Mouse (Mus musculus) stomach, postnatal 0 days (tissue): ENCODE data around the gene Smim14. TPM values are rescaled to one million over a fixed set of nuclear protein-coding genes. Genes with fewer than 3 reads are reported as not detected.
"Not testable (repeated sequence)": the region's sequence is repeated elsewhere in the genome, so short reads cannot be mapped to it uniquely, and the experiment has no call there.

Experiments
- ATAC-seq: fragments of 200-750 bp; cut with Nextera tagmentation; 2 replicates; pipeline ENCODE4 v1.8.0; 2017; ENCODE audit not compliant: low FRiP score, low TSS enrichment
- DNase-seq: peaks from one replicate; pipeline ENCODE4 v3.0.0-alpha.2; 2016; ENCODE audit warnings: low spot score
- H3K27ac ChIP-seq: fragments of 300-500 bp; sonication (generic); replicated peaks from 2 replicates; pipeline ENCODE4 v1.5.1; 2014; ENCODE audit warnings: mild to moderate bottlenecking, control low read depth
- H3K27me3 ChIP-seq: fragments of 300-500 bp; sonication (generic); 2 replicates; pipeline ENCODE4 v1.6.1; 2014; ENCODE audit warnings: low read length; ENCODE audit not compliant: control insufficient read depth, insufficient read depth
- H3K36me3 ChIP-seq: fragments of 300-500 bp; sonication (generic); 2 replicates; pipeline ENCODE4 v1.6.1; 2014; ENCODE audit warnings: low read length, mixed read lengths; ENCODE audit not compliant: control insufficient read depth, insufficient read depth
- H3K4me1 ChIP-seq: fragments of 300-500 bp; sonication (generic); replicated peaks from 2 replicates; pipeline ENCODE4 v1.6.1; 2014; ENCODE audit warnings: antibody characterized with exemption; ENCODE audit not compliant: control insufficient read depth, insufficient read depth
- H3K4me2 ChIP-seq: fragments of 300-500 bp; sonication (generic); replicated peaks from 2 replicates; pipeline ENCODE4 v1.6.1; 2014; ENCODE audit warnings: low read depth, mild to moderate bottlenecking, control low read depth, moderate library complexity
- H3K4me3 ChIP-seq: fragments of 300-500 bp; sonication (generic); 2 replicates; pipeline ENCODE4 v1.5.1; 2014; ENCODE audit warnings: low read depth, low read length, control low read depth
- H3K9ac ChIP-seq: fragments of 300-500 bp; sonication (generic); 2 replicates; pipeline ENCODE4 v1.6.1; 2014; ENCODE audit warnings: mild to moderate bottlenecking, low read length, control low read depth, mixed read lengths
- H3K9me3 ChIP-seq: fragments of 300-500 bp; sonication (generic); 2 replicates; pipeline ENCODE4 v1.6.1; 2016; ENCODE audit warnings: low read length; ENCODE audit not compliant: control insufficient read depth
- CTCF ChIP-seq: IDR thresholded peaks from 2 replicates; pipeline ENCODE4 v1.5.1; 2016; ENCODE audit warnings: antibody characterized with exemption, low read depth, mild to moderate bottlenecking, moderate library complexity
- EP300 ChIP-seq: optimal IDR thresholded peaks from 2 replicates; pipeline ENCODE3; 2016; ENCODE audit warnings: antibody characterized with exemption
- WGBS: fragments of 180-500 bp; shearing (Covaris S2); extraction: QIAGEN DNeasy Blood & Tissue Kit; methylation state at CpG from one replicate; pipeline ENCODE4 v1.1.7; 2014; 5-methylcytosine and 5-hydroxymethylcytosine counted together
- polyA plus RNA-seq: library from polyadenylated mRNA; unstranded; fragments of >200 nt; fragmentation: Nextera tagmentation; extraction: Ambion mirVana; gene quantifications from 2 replicates; pipeline ENCODE4 v1.2.1, GENCODE M21; 2015

The Smim14 gene
- polyA plus RNA-seq, 1 experiment from 2014 or later, result 360 TPM

- Histone ChIP-seq H3K27ac (peak overlapping the region; percentile 85), H3K36me3 (no peaks in the 10 kb centered on the region), H3K9me3 (no peaks in the 10 kb centered on the region), H3K4me3 (no peak overlapping the region), H3K4me1 (no peaks in the 10 kb centered on the region), H3K27me3 (no peaks in the 10 kb centered on the region), H3K9ac (no peak overlapping the region), H3K4me2 (no peak overlapping the region)
- DNase-seq (no peak), ATAC-seq (no peak)
- TF ChIP-seq EP300, result no peak
- no peak for TF ChIP-seq CTCF
- WGBS, result 42% methylated on average over 4 of the region's 4 CpGs
These were observed 56.5 kb downstream of the Smim14 start for GRCm38 (mm10) chr5:65480511-65480910.

- no peak overlapping the region for H3K4me2 ChIP-seq
- H3K4me3 ChIP-seq, result no peak overlapping the region
- TF ChIP-seq EP300, result peak; percentile 48
- no peak for TF ChIP-seq CTCF
- ATAC-seq, result peak; percentile 83
- no peaks in the 10 kb centered on the region for H3K36me3 ChIP-seq
- no peaks in the 10 kb centered on the region for H3K27me3 ChIP-seq
- peak overlapping the region; percentile 85 for H3K27ac ChIP-seq
- H3K9me3 ChIP-seq, result no peaks in the 10 kb centered on the region
- no peaks in the 10 kb centered on the region for H3K4me1 ChIP-seq
- no peak overlapping the region for H3K9ac ChIP-seq
- 67% methylated on average over 9 of the region's 9 CpGs for WGBS
- peak; percentile 54 for DNase-seq
These were observed 57.1 kb downstream of the Smim14 start for GRCm38 (mm10) chr5:65479681-65480445.

GRCm38 (mm10) chr5:65478224-65478623 is 58.8 kb downstream of the Smim14 start:
- DNase-seq, result no peak
- no peaks in the 10 kb centered on the region for H3K27me3 ChIP-seq
- TF ChIP-seq CTCF (peak; percentile 65), EP300 (no peak)
- no peak overlapping the region for H3K9ac ChIP-seq
- H3K4me2 ChIP-seq, result no peak overlapping the region
- no peaks in the 10 kb centered on the region for H3K9me3 ChIP-seq
- peak overlapping the region; percentile 5; the same call in 1 of the 2 replicates for H3K27ac ChIP-seq
- WGBS, result 71% methylated on average over 4 of the region's 4 CpGs
- H3K4me1 ChIP-seq, result no peaks in the 10 kb centered on the region
- H3K4me3 ChIP-seq, result no peak overlapping the region
- ATAC-seq, result no peak
- H3K36me3 ChIP-seq, result no peaks in the 10 kb centered on the region

- WGBS, result 90% methylated on average over 4 of the region's 4 CpGs
- H3K4me3 ChIP-seq, ATAC-seq, H3K4me1 ChIP-seq, H3K27ac ChIP-seq, H3K9me3 ChIP-seq, H3K4me2 ChIP-seq, DNase-seq, H3K36me3 ChIP-seq, H3K27me3 ChIP-seq, H3K9ac ChIP-seq: not testable (repeated sequence)
These were observed 60.2 kb downstream of the Smim14 start for GRCm38 (mm10) chr5:65476739-65477138.

- no peak for TF ChIP-seq EP300
- TF ChIP-seq CTCF, result no peak
- DNase-seq (no peak), ATAC-seq (no peak)
These were observed 61.2 kb downstream of the Smim14 start for GRCm38 (mm10) chr5:65475806-65476205.

GRCm38 (mm10) chr5:65469766-65470165 is 67.2 kb downstream of the Smim14 start:
- DNase-seq (no peak), ATAC-seq (no peak)
- H3K27me3 ChIP-seq, result no peaks in the 10 kb centered on the region
- no peaks in the 10 kb centered on the region for H3K9me3 ChIP-seq
- no peak overlapping the region for H3K9ac ChIP-seq
- H3K4me1 ChIP-seq, result no peaks in the 10 kb centered on the region
- TF ChIP-seq EP300 (no peak), CTCF (no peak)
- no peak overlapping the region for H3K4me2 ChIP-seq
- 63% methylated on average over 6 of the region's 6 CpGs for WGBS
- H3K36me3 ChIP-seq, result peaks cover 16% of the 10 kb centered on the region
- H3K27ac ChIP-seq, result no peak overlapping the region
- H3K4me3 ChIP-seq, result no peak overlapping the region

More at GRCm38 (mm10) chr5:65475806-65476205, 61.2 kb downstream of the Smim14 start:
- WGBS, result 67% methylated on average over 2 of the region's 2 CpGs
- no peaks in the 10 kb centered on the region for H3K9me3 ChIP-seq
- H3K4me1 ChIP-seq, result no peaks in the 10 kb centered on the region
- H3K9ac ChIP-seq, result no peak overlapping the region
- no peak overlapping the region for H3K27ac ChIP-seq
- H3K27me3 ChIP-seq, result no peaks in the 10 kb centered on the region
- H3K4me2 ChIP-seq, result no peak overlapping the region
- no peak overlapping the region for H3K4me3 ChIP-seq
- H3K36me3 ChIP-seq, result no peaks in the 10 kb centered on the region
